Mouse (Mus musculus) kidney, adult 11 months (tissue): ENCODE measurements at regions not wholly inside any gene's neighbourhood (a gene's known extent, or its start where the extent isn't known, plus 50 kb on each side); places are given as distances from the start of the nearest gene placed in this dataset.

ENCODE experiments used
- DNase-seq: peaks from one replicate; pipeline ENCODE4 v3.0.0; 2022

DNA sequence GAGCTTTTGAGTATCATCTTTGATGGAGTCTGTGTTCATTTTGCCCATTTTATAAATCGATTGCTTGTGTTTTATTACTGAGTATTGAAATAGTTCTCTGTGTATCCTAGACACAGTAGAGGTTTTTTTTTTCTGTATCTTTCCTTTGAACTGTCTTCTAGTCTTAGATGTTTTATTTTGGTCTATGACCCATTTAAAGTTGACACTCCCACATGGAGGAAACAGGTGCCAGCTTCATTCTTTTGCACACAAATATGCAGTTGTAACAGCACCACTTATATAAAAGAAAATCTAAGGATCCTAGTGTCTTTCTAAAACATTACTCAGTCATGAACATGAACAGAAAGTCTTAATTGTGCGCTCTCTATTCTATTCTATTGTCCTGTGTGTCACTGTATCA, 230.2 kb upstream of the Nsun2 start:
- no peak for DNase-seq

DNA sequence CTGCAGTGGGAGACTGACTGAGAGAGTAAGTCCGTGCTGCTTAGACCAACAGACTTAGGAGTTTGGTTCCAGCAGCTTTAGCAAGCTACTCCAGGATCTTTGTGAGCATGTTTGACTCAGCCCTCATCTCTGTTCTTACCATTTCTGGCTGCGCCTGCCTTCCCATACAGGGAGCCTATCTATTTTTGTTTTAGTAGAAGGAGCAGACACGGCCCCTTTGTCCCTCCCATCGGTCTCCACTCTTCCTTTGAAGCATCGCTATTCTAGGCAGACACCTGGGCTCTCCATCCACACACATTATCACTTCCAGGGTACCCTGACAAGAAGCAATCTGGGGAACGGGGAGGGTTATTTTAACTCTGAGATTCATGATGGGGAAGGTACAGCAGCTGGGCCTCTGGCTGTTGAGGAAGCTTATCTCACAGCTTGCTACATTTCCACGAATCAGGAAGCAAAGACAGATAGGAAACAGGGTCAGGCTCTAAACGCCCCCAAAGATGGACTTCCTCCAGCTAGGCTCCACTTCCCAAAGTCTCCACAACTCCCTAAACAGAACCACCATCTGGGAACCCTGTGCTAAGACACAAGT, 203.0 kb upstream of the Nsun2 start:
- DNase-seq: no peak

DNA sequence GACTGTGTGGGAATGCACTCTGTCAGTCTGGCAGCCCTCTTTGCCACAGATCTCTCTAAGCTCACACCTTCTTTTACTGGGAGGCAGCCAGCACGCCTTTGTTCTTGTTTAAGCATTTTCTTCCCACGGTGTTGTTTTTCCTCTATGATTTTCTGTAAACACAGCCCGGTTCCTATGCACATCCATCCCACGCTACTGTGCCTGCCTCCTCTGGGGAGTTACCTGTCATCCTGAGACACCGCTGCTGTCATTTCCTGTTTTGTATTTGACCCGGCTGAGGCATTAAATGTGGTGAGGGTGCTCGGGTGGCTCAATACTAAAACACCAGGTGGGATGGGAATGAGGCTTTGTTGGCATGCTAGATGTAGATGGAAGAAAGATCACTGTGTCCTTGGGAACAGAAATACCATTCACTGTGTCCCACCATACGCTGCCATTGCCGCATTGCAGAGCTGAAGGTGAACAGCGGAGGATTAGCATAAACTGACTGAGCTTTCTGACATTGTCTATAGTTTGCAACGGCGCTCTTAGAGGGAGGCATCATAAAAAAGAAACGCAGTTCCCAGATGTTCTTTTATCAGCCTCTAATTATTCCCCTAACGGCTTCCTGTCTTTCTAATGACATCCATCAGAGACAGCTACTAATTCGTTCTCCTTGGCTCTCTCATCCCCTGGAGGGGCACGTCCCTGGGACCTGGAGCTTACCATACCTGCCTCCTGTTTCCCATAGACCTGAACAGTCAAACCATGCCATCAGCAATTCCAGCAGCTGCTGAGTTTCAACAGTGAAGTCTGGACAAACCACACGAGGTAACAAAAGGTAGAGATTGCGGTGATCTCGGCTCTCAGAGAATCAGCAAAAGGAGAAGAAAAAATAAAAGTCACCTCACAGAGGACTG, 201.8 kb upstream of the Nsun2 start:
- no peak for DNase-seq

DNA sequence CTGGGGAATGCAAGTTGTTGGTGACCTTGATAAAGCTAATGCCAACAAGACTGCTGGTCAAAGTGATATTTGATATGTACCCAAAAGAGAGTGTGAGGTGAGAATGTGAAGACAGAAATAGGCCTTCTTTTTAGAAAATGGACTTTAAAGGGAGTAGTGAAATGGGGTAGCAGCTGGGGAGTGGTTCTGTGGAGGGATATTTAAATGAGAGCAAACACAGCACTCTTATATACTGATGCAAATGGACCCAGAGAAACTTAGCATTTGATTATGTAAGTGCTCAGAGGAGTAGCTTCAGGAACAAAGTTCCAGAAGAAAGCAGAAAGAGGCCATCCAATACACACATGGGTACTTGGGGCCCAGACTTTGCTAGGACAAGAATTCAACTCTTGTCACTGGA, 189.7 kb upstream of the Nsun2 start:
- no peak for DNase-seq

DNA sequence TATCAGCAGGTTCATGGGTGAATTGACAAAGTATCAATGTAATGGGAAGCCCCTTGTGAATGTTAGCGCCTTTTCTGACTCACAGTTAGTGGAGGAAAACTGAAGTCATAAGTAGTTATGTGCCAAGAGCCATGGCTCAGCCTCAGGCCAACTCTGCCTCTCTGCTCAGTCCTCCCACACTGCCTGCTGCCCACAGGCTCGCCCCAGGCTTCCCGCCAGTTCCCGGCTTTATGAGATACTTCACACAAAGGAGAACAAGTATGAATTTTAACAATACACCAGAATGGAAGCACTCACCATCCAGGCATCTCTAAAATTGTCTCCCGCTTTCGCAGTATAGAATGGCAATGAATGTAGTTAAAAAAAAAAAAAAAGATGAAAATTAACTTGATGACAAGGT, 176.1 kb upstream of the Nsun2 start:
- DNase-seq: no peak

DNA sequence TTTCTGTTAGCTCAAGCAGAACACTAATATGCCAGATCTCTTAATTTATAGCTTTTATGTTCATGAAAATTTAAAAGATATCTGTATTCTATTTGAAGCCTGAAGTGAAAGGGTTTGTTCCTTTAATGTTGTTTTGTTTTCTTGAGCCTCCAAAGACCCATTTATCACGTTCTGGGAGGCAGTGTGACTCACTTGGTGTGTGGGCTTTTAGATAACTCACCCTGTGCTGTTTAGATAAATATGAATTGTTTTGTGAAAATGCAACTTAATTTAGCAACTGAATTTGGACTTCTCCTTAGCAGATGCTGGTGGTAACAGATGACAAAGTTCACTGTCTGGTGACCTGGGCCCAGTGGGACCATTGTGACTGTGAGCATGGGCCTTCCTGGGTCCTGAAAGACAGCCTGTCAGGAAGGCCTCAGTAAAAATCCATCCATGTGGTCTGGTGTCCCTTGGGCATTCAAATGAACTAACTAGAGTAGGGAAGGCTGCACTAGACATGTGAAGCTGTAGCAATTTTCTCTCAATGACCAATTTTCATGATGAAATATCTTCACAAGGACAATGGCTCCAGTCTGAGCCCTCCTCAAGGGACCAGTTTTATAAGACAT, 167.6 kb upstream of the Nsun2 start:
- DNase-seq: no peak

DNA sequence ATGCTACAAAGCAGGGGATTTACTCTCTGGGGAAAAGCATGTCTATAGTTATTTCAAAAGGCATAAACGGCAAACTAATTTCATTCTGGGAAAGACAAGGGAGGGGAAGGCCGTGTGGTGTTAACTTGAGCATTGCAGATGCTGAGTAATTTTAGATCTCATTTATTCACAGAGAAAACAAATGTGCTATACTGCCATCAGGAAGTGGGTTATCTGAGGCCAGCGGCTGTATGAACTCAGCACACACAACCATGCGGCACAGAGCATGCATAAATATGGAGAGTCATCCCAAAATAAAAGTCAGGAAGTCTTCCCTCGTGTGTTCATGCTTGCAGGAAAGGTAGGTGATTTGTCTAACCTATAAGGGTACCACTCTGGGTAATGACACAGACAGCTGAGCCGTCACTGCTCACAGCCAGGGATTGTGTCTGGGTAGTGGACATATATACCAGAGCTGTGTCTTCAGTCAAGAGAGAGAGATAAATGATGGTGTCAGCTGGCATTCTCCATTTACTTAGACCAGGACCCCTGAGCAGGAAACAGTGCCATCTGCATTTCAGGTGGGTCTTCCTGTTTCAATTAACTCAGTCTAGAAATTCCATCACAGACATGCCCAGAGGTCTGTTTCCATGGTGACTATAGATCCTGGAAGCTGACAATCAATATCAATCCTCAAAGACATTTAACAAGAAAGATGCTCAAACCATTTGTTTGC, 160.3 kb upstream of the Nsun2 start:
- DNase-seq: no peak

DNA sequence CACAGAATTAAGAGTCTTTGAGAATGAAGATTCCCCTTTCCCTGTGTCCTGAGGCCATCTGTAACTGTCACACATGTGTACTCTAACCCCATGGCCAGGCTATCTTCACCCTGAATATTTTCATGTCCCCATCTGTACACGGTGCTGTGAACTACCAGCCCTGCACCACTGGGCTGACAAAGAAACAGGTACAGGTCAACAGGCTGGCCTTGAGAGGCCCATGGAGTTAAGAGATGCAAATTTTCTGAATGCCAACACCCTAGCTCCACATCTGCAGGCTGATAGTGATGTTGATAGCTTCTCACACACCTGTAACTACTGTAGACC, 159.8 kb upstream of the Nsun2 start:
- no peak for DNase-seq

DNA sequence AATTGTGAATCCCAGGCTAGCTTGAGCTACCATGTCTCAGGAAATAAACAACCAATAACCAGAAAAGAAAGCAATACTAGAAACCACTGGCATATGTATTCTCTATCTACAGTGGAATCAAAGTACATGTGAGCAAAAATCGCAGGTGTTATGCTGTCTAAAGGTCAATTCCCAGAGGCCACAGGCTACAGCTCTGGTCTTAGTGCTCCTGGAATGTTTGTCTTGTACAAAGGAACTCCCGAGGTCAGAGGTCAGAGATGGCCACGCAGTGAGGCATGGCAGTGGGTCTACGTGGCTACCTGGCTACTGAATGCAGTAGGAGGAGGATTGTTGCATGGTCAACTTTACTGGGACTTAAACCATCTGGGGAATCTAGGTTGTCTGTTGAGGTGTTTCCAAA, 153.1 kb upstream of the Nsun2 start:
- no peak for DNase-seq

DNA sequence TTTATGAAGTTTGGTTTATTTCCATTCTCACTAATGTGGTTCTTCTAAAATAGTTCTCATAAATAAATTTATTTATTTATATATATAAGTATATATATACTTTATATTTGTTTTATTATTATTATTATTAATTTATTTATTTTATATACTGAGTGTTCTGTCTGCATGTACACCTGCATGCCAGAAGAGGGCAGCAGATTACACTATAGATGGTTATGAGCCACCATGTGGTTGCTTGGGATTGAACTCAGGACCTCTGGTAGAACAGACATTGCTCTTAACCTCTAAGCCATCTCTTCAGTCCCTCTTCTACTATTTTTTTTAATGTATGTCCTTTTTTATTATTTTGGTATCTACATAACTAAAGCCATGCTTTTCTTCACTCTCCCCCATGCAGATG, 148.8 kb upstream of the Nsun2 start:
- no peak for DNase-seq

DNA sequence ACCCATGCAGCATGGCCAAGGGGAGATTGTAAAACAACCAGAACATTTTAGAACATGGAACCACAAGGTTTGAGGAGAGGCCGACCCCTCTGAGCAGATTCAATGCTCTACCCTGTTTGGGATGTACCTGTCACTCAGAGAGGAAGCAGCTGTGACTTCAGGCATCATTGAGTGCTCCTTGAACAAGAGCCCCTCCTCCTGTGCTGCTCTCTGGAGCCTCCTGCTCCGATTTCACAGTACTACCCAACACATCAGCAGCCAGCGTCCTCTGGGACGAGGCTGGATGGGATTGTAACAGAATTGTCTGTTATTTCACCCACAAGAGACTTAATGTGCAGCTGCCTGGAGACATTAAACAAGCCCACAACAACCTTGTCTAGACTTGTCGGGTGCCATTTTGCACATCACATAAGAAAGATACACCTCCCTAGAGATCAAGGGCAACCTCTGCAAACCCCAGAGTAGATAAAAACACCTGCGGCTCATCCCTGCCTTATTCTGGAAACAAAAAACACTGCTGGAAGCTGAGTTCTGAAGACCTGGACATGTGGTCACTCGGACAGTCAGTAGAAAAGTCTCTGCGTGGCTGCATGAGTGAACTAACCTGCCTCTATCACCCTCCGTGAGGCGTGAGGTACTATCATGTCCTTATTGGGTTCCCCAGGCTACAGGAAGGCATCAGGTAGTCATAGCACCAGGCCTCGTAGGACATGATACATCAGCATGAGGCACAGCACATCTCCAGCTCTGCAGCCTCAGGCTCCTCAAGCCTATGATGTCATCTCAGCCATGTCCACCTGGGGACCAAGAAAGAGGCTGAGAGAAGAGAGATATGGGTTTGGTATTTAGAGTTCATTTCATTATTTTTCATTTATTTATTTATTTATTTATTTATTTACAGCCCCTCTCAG, 140.4 kb upstream of the Nsun2 start:
- DNase-seq: no peak

DNA sequence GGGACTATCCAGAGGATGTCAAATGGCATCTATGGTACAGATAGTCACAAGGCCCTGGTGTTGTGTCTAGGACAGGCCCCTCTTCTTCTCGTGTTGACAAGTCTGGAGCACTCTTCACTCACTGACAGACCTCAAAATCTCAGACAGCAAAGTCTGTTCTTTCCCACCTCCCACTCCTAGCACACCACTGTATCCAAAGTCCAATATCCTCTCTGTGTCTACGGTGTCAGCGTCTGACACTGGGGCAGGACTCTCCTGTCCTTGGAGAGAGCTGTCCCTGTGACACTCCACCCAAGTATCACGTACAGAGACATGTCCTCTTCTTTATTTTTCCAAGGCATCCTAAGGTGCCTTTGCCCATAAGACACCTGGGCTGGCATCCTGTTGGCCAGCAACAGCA, 139.0 kb upstream of the Nsun2 start:
- DNase-seq: no peak

DNA sequence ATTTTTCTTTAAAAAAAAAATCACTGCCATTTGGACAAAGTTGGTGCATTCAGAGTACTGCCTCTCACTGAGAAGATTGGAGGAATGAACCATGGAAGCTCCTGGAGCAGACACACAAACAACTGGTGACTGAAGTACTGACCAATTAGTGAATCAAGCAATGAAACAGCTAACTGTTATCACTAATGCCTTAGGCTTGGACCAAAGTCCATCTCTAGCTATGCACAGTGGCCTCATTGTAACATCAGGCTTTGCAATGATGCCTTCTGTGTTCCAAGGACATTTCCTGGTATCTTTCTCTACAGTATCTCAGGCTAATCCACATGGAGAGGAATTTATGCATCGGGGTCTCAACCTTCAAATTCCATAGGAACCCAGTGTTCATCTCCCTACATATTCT, 123.2 kb upstream of the Nsun2 start:
- no peak for DNase-seq

DNA sequence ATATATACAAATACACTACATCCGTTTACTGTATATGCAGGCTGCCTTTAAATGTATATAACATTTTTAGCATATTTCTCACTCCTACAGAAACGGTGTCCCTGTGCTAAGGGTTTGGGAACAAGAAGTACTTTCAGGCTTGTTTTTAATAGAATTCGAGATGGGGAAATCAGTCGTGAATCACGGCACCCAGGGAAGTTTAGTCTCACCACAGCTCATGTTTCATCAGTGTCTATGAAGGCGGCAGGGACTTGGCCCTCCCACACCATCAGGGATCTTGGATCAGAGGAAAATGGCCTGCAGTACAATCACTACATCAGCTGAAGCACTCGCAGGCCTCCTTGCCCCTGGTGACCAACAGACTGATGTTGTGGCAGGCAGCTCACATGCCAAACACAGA, 118.7 kb upstream of the Nsun2 start:
- no peak for DNase-seq

DNA sequence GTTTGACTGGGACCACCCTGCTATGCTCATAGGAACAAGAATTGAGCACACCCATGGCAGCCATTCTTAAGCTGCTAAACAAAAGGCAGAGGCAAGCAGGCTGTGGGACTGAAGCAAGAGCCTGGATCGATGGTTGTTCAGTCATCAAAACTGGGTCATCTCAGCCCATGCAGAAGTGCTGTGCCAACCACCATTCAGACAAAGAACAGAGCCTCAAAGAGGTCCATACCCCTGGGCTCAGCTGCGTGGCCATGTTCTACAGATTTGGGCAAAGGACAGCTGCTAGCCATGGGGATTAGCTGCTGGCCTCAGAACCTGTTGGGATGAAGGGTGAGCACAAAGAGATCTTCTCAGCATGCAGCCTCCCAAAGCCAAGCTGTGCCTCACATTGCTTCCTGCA, 116.8 kb upstream of the Nsun2 start:
- no peak for DNase-seq

DNA sequence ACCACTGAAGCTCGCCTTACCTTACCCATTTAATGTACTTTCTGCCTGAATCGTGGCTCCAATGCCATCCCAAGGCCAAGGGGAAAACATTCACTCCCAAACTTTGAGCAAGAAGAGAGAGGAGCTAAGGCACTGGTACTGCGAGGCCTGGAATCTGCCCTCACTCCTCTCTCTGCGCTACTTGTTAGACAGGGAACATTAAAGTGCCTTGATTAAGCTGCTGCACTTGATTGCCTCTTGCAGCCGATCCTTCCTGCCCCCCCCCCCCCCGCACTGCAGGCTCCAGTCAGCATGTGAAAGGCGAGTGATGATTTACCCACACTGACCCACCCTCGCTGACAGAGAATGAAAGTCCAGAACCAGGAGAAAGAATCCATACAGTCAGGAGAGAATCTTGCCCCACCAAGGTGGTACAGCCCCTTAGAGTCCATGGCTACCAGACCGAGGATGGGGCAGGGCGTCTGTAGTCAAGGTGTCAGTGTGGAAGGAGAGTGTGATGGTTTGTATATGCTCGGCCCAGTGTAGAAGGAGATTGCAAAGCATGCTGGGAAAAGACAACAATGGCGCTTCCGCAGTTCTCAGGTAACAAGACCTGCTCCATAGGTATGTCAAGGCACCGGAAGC, 115.6 kb upstream of the Nsun2 start:
- no peak for DNase-seq

DNA sequence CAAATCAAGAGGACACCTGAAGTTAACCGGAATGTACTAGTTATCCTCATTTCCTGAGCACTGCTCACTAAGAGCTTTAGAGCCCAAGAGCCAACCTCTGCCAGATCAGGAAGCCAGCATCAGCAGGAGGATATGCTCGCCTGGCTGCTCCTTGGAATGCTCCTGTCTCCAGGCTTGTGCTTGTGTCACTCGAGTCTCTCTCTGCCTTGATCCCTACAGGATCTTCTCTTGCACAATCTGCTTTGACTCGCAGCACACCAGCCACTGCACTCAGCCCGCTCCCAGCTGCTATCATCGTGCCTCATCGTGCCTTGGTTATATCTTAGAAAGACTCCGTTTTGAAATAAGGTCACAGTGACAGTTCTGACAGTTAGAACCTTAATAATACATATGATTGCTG, 113.4 kb upstream of the Nsun2 start:
- no peak for DNase-seq

DNA sequence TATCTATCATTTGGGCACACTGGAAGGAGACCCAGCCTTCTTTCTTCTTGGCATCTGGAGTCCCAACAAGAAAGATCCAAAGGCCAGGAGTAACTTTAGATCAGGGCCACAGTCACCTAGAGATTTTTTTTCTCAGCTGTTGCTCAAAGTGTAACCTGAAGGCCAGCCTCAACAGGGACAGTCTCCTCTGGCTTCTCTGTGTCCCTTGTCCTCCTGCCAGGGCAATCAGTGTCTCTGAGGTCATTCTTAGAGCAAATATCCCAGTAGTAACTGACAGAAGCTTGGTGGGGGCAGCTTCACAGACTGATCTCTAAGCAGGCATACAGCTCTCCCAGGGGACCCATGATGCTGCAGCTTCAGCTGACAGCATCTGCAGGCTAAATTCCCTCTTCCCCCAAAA, 111.6 kb upstream of the Nsun2 start:
- no peak for DNase-seq

DNA sequence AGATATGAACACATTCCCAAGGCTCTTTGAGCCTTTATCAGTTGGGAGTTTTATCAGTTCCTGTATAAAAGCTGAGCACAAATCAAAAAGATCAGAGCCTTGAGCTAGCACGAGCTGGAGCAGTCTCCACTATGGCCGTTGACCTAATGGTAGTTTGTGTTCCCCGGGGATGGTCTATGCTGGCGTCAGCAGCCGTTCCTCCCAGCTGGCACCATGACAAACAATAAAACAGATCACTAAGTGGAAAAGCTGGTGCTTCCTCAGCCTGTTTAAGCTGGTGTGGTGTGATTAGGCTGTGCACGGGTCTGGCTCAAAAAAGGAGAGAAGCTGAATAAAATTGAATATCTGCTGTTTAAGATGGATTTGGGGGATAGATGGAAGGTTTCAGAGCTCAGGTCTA, 107.4 kb upstream of the Nsun2 start:
- peak; percentile 35 for DNase-seq

DNA sequence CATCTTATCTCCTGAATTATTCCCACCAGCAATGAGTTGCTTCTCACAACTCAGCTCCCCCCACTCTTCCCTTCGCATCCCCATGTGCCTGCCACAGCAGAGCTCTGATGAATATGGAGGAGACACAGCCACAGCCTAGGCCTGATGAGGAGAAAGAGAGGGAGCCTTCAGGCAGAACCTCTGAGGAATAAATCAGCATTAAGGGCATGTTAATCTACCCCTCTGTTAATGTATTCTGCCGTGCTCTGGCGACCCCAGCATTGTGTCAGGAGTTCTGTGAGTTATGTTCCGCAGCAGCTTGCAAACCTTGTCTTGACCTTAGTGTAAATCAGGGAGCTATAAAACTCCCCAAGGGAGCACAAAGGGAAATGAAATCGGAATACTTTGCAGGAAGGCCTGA, 104.0 kb upstream of the Nsun2 start:
- DNase-seq: peak; percentile 33

DNA sequence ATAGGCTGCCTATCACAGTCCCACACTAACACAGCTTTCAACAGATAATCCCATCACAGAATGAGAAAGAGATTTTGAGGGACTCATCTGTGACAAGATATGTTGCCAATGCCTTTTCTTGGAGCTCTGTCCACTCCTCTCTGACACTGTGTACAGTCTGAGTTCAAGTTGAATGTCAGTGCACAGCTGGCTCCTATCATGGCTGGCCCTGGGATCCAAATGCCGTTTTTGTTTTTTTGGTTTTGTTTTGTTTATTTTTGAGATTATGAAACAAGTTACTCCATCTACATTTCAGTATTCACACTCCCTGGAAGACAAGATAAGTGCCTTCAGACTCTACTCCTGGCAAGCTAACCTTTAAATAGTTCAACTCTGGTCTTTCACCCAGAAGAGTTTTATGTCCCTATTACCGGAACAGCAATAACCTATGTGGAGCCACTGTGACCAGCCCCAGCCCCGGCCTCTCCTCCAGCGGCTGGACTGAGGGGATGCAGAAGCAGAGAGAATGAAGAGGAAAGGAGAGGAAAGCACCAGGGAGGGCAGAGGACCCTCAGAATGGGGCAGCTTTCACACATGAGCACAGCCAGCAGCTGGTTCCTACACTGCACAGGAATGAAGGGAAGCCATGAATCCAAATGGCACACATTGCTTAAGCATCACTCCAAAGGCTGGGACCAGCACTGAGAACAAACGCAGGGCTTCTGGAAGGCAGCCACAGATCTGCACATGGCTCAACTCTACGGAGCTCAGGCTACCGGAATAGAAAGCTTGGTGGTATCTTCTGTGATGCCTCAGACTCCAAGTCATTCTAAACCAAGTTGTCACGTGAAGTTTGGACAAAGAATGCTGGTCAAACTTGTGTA, 99.9 kb upstream of the Nsun2 start:
- peak; percentile 17 for DNase-seq
